Mouse (Mus musculus): Measurements from ENCODE around the gene Atp11b.

The Atp11b gene

DNA sequence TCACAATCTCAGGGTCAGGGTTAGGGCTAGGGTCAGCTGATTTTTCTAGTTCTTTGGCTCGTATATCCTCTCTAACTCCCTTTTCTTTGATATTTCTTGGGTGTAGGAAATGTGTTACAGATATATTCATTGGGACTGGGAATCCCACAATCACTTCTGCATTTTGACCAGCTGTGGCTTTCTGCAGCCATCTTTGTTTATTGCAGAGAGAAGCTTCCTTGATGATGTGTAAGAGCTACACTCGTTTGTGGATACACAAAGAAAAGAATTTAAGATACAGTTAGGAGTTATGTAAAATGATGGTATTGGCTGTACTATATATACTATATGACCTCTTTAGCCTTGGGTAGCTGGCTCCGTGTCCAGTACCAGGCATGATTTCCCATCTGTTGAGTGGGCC, 25.8 kb downstream of the Atp11b start:
- peak in 1 of 2 experiments; percentile 18 for DNase-seq

DNA sequence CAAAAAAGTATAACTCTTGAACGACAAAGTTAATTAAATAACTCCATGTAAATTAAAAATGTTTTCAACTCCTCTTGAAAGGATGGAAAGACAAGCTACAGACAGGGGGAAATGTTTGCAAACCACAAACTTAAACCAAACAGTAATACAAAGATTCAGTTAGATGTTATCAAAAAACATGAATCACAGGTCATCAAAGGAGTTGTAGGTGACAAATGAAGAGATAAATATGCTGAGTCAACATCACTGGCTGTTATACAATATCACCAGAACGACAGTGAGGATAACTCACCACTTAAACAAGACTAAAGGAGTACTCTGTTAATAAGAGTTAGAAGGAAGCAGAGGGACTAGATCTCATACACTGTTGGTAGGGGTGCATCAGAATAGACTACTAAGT, 48.1 kb downstream of the Atp11b start:
- no peak for DNase-seq

DNA sequence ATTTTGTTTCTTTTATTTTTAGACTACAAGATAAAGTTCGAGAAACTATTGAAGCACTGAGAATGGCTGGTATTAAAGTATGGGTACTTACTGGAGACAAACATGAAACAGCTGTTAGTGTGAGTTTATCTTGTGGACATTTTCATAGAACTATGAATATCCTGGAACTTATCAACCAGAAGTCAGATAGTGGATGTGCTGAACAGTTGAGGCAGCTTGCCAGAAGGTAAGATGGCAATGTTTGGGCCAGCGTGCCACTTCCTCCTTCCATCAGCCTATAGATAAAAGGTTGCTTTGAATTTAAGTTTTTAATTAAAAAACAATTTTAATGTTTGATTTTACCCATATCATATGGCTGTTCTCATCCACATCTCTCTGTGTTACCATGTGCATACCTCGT, 66.0 kb downstream of the Atp11b start:
- DNase-seq, result no peak

DNA sequence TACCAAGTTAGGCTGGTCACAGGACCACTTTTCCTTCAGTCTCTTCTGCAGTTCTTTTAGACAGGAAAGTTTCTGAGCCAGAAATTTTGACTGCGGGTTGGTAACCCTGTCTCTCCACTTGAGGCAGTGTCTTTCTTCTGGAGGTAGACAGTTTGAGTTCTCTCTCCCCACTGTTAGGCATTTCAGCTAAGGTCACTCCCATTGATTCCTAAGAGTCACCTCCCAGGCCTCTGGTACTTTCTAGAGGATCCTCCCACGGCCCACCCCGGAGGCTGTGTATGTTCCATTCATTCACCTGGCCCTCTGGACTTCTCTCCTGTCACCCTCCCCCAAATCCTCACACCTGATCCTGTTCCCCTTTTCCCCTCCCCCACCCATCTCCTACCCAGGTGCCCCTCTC, 68.1 kb downstream of the Atp11b start:
- no peak for DNase-seq

DNA sequence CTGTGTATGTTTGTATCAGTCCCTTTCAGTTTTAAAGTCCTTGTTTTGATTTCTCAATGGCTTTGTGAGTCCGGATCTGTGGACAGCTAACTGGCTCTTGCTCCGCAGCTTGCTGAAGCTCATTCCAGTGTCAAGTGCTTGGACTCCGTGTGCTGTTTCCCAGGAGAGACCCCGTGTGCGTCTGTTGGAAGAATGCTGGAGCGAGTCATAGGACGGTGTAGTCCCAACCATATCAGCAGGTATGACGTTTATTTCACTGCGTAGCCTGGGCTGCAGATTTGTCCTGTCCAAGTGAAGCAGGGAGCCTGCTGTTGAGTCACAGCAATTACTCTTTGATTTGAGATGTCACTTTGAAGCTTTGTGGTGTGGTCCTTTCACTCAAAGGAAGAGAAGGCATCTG, 95.4 kb downstream of the Atp11b start:
- DNase-seq, result no peak

DNA sequence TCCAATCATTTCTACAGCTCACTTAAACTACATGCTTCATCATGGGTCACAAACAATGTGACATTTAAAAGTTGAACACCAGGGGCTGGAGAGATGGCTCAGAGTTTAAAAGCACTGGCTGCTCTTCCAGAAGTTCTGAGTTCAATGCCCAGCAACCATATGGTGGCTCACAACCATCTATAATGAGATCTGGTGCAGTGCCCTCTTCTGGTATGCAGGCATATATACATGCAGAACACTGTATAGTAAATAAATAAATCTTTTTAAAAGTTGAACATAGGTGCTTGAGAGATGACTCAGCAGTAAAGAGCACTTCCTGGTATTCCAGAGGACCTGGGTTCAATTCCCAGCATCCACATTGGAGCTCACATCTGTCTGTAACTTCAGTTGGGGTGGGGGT, 129.4 kb downstream of the Atp11b start:
- DNase-seq, result no peak

DNA sequence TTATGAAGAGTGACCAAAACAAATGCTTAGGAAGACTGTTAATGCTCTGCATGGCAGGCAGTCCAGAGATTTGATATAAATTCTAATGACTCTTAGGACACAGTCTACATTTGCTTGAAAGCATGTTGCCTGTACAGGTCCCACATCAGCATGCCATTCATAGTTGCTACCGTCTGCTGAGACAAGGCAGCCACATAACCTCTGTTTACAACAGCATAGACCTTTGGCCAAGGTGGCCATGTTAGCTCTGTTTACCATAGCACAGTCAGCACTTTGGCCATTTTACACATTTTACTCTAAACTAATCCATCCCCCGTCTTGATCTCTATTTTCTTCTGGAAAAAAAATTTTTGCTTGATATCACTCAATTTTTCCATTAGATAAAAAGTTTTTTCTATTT, 135.6 kb downstream of the Atp11b start:
- no peak for DNase-seq

DNA sequence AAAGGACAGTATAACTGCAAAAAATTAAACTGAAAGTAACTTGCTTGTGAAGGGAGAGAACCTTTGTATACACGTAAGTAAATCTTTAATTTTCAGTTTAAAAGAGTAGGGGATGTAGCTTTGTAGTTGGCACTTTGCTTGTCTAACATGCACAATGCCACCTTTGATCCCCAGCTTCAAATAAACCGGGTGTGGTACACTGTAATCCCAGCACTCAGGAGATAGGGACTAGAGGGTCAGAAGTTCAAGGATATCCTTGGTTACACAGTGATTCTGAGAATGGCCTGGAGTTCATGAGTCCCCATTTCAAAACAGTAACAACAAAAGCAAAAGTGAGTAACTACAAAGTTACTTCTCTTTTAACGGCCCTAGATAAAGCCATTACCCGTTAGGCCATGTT, 137.2 kb downstream of the Atp11b start:
- DNase-seq, result no peak

DNA sequence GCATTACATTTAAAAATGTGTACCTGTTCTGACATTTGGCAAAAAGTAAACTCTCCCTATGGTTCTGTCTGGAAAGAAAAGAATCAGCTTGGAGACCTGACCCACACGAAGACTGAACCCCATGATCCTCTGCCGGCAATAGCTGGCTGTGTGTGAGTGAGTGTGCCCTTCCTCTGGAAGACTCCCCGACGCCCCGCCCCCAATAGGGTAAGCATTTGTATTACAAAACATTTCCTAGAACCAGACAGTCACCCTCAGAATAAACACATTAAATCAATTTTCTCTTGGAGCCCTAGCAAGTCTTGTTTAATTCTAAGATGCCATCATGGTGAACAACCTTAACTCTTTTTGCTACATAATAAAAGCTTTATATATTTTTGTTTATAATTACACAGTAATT, 139.2 kb downstream of the Atp11b start:
- no peak for DNase-seq

DNA sequence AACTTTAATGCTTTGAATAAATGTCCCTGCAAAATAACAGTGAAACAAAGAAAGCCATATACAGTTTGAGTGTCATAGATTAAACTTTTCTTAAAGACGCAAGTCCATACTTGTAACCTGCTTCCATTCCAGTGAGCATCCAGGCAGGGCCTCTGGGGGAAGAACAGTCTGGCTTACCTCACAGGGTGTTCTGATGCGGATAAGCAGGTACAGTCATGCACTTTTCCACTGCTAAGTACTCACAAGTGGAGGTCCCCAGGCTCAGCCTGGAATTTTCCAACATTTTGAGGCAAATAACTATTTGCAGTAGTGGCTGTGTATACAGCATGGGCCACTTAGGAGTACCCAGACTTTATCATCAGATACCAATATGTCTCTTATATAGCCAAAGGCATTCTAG, 144.0 kb downstream of the Atp11b start:
- DNase-seq, result no peak

DNA sequence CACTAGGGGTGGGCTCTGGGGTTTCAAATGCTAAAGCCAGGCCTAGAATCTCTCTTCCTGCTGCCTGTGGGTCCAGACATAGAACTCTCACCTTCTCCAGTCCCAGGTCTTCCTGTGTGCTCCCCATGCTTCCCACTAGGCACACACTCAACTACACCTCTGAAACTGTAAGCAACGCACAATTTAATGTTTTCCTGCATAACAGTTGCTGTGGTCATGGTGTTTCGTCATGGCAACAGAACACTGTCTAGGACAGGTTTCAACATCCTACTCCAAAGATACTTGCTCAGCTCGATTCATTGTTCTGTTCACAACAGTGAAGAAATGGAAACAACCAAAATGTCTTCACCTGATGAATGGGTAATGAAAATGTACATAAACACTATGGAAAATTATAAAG, 145.2 kb downstream of the Atp11b start:
- DNase-seq, result no peak

DNA sequence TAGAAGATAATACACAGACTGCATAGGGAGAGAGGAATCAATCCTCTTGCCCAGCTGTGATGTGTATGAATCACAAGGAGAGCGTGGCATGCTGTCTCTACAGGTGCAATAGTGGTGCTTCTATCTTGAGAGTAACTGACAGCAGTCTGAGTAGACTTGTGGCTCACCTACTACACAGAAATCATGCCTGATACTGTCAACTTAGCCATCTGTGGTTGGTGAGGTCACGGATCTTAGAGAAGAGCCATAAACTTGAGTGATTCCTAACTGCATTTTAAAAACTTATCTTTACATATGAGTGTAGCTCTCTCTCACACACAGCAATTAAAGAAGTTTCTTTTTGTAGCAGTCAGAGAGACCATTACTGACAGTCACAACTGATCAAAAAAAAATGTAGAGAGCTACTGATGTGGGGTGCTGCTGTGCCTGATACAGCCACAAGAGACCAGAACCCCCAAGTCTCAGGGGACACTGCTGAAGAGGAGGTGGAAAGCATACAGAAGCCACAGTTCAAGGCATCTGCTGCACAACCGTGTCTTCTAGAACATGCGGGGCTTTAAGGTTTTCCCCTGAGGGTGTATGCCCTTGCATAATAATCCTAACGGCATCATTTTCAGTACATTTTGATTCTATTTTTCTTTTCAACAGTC, 146.8 kb downstream of the Atp11b start:
- no peak for DNase-seq

Measured in cerebellum, postnatal 25 days (tissue).